Mouse (Mus musculus): Measurements from ENCODE around the gene Cdpf1.
"Not testable (repeated sequence)": the region's sequence is repeated elsewhere in the genome, so short reads cannot be mapped to it uniquely, and the experiment has no call there.

The Cdpf1 gene

DNA sequence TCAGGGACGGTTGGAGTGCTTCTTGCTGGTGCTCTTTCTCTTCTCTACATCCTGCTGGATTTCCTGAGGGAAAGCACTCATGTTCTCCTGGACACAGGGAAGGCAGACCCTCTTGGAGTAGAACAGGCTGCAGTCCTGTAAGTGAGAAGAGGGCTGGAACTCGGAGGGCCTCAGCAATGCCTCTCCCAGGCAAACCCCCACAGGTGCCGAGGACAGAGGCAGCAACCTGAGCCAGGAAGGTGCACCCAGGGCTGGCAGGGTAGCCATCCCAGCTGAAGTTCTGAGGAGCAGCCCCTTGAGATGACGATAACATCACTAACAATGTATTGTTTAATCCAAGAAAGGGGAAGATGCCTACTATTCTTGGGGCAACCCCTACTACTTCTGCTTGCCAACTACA lies 4.1 kb downstream of the Cdpf1 start:
- no peak for DNase-seq

DNA sequence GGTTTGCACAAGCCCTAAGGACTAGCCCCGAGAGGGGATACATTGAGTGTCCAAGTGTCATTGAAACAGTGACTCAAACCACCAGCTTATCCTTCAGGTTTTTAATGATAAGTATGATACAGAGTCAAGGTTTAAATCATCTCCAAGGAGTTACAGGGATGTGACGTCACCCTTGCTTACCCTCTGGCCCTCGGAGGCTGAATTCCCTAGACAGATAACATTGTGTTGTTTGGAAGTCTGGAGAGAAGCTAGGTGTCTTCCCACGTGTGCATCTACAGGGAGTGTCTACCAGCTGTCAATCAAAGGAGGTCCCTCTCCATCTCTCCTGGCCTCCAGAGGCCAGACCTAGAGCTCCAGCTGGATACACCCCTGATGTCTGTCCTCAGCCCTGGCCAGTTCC lies 4.6 kb downstream of the Cdpf1 start:
- DNase-seq: no peak

DNA sequence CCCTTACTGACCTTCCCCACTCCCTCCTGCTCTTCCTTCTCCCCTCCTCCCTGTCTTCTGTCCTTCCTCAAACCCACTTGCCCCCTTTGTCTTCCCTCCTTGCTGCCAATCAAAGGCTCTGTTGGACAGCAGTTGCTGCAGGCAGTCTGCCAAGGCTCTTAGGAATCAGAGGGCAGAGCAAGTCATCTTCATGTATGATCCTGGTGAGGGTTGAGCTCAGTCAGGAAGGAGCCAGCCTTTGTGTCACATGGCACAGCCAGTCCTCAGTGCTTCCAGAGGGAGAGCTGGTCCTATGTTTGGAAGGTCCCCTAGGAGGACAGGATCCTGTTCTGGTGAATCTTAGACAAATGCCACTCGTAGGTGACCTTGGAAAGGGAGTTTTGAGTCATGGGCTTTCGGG lies 8.6 kb downstream of the Cdpf1 start:
- no peak for DNase-seq

DNA sequence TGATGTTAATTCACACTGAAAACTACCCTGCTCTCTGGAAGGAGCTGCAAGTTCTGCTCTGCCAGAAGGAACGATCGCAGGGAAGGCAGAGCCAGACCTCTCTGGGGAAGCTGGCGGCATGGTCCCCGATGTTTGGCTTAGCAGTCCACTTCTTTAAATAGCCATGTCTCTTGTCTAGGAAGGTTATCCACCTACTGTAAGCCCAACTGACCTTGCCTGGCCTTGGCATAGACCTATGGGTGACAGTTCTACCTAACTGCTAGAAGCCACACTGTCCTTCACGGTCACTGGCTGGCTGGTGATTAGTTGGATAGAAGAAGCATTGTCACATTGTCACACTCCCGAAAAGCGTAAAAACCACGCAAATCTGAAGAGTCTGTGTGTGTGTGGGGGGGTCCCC lies 12.8 kb downstream of the Cdpf1 start:
- DNase-seq: no peak

DNA sequence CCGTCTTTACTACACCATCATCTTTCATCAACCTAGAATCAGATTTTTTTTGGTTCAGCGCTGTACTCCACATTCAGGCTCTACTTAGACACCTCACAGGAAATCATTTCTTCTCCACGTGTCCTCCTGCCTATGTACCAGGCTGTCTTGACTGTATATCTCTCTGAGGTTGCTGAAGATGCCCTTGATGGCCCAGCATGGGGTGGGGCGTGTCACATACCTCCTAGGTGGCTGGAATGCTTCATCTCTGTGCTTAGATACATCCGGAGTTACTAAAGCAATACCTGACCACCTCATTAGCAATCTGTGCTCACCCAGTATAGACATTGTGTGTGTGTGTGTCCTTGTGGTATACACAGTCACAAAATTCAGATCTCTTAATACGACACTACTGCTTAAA lies 16.0 kb downstream of the Cdpf1 start:
- no peak for DNase-seq

DNA sequence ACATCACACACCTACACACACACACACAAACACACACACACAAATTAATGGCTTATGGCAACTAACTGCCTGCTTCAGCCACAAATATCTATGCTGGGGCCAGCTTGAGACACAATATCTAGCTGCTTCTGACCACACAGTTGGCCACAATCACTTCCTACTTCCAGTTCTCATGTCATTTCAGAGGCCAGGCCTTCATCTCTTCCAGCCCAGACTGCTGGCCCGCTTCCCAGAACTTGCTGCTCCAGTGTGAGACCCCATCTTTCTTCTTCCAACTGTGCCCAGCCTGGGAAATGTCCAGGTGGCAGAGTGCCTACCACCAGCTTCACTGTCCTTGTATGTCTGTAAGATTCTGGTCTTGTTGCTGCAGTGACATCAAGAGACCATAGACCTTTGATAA lies 18.7 kb downstream of the Cdpf1 start:
- DNase-seq: no peak

DNA sequence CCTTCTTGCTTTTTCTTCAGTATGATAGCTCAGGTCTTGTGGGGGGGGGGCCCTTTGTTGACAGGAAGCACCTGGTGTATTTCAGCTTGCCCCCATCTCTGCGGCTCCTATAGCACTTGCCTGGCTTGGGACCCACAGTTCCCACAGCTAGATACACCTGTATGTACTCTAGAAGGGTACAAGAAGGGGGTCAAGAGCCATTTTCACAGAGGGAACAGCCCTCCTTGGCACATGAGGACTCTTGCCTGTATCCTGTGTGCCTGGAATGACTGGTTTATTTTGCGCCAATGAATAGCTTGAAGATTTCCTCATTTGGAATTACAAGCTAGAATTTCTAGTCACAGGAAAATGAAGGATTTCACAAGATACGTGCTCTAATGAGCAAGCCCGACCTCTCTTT lies 20.0 kb downstream of the Cdpf1 start:
- DNase-seq: no peak

DNA sequence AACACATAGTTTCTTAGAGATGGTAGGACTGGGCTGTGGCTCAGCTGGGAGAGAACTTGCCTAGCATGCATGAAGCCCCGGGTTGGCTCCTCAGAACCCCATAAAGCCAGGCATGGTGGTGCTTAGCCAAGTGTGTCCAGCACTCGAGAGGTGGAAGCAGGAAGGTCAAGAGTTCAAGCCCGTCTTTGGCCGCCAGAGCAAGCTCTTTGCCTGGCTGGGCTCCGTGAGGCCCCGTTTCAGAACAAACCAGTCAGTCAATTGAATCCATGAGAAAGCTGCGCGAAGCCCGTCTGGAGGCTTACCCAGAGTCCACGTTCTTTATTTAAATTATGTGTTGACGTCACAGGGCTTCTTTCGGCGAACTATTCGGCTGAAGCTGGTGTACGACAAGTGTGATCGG lies 22.9 kb downstream of the Cdpf1 start:
- DNase-seq: no peak

DNA sequence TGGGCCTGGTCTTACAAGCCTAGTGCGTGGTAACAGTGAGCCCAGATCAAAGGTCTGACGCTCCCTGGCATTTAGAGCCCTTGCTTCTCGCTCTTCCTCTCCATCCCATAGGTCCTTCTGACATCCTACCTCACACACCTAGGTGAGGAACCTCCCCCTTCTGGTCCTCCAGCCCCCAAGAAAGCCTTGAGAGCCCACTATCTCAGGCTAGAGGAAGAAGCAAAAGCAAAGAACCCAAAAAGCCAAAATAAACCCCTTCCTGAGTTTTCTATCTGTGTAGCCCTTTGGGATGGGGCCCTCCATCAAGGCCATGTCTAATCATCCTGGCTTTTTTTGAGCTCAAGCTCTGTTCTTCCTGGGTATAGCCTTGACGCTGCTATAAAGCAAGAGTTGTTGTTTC lies 23.4 kb downstream of the Cdpf1 start:
- no peak for DNase-seq

DNA sequence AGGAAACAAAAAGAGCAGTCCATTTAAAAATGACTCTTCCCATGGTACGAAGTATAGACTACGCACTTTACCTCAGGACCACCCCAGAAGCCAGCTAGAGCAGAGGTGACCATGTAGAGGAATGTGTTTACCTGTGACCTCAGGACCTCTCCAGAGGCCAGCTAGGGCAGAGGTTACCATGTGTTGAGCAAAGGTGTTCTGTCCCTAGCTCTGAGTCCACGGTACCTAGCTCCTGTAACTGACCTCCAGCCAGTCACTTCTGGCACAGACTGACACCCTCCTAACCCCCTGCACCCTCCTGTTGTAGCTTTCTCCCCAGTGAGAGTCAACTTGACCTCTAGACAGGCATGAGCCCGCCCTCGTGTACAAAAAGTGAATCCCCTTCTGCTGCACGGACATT lies 24.0 kb downstream of the Cdpf1 start:
- DNase-seq: no peak

DNA sequence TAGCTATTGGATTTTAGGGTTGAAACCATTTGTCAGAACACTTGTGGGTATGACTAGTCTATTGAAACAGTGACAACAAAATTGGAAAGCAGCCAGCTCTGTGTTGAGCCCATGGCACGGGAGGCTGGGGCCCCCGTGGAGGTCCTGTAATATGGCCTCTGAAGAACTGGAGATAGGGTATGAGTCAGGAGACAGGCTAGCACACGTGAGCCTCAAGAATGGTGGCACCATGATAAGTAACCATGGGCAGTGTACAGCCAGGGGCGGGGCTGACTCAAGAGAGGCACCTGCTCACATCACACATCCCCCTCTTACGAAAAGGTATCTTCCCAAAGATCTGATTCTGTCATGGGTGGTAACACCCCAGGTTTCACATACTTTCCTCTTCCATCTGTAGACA lies 24.8 kb downstream of the Cdpf1 start:
- no peak for DNase-seq

DNA sequence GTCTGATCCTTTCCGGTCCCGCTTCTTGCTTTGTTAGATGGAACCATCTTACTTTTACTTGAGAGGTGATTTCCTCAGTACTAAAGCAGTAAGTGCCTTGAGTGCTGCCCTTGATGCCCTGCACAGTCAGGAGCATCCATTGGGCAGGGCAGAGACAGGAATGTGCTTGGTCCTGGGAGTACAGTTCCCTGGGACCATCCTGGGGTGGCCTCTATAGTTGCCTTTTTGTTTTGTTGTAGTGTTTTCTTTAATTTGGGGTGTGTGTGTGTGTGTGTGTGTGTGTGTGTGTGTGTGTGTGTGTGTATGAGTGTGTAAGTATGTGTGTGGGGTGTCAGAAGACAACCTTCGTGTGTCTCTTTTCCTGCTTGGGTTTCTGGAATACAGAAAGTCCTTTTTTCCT lies 27.2 kb downstream of the Cdpf1 start:
- DNase-seq: no peak

DNA sequence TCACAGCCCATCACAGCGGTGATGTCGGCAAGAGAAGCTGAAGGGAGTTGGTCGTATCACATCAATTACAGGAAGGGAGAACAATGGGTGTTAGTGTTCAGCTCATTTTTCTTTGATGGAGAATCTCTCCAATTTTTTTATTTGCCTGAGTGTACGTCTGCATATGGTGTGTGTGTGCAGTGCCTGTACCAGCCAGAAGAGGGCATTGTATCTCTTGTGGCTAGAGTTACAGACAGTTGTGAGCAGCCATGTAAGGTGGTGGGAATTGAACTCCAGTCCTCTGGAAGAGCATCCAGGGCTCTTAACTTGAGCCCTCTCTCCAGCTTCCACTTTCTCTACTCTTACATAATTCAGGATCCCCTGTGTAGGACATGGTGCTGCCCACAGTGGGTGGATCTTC lies 28.4 kb downstream of the Cdpf1 start:
- DNase-seq: no peak

DNA sequence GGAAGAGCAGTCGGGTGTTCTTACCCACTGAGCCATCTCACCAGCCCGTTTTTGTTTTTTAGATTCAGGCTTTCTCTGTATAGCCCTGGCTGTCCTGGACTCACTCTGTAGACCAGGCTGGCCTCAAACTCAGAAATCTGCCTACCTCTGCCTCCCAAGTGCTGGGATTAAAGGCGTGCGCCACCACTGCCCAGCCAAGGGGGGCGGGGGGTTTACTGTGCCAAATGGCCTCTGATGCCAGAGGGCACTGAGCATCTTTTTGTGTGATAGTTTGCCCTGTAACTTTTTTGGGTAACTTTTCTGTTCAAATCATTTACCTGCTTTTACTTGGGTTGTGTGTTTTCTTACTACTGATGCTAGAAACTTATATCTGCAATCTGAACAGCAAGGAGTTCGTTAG lies 32.6 kb downstream of the Cdpf1 start:
- DNase-seq: not testable (repeated sequence)

DNA sequence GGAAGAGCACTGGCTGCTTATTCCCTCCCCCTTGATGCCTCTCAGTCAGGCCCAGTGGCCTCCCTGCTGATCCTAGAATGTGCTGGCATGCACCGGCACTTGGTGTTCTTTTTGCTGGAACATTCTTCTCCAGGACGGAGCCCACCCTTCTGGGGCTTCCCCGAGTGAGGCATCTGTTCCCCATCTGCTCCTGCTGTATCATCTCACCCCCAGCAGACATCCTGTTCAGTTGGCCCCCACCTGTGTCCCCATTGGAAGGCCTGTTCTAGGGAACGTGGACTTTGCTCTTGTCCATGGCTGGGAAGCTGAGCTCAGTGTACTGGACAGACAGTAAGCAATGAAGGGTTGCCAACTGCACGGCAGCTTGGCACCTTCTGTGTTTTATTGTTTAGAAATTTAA lies 34.7 kb downstream of the Cdpf1 start:
- no peak for DNase-seq

DNA sequence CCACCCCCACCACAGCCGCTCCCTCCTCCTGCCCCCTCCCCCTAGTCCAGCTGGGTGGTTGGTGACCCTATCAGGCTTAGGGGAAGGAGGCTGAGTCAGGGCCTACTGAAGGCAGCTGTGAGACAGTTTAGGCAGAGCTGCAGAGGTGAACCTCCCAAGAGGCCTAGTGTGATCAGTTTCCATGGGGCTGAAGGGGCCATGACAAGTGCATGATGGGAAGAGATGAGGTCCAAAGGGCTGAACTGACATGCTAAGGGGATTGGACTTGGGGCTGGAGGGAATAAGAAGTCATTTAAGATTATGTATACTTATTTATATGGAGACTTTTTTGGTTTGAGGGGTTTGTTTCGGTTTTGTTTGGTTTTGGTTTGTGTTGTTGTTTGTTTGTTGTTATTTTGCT lies 35.3 kb downstream of the Cdpf1 start:
- no peak for DNase-seq

DNA sequence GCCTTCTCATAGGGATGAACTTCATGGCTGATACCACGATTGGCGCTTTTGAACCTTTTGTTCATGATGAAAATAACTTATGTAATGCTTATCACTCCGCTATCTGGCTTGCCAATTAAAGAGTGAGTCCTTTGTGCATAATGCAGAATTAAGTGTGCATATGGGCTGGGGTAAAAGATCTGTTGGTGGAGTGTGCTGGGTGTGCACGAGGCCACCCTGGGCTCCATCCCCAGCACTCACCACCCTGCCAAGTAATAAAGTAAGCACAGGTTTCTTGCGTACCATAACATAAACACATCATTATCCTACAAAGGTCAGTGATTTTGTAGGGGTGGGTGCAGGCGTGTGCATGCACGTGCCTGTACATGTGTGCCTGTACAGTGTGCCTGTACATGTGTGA lies 36.5 kb downstream of the Cdpf1 start:
- DNase-seq: no peak

DNA sequence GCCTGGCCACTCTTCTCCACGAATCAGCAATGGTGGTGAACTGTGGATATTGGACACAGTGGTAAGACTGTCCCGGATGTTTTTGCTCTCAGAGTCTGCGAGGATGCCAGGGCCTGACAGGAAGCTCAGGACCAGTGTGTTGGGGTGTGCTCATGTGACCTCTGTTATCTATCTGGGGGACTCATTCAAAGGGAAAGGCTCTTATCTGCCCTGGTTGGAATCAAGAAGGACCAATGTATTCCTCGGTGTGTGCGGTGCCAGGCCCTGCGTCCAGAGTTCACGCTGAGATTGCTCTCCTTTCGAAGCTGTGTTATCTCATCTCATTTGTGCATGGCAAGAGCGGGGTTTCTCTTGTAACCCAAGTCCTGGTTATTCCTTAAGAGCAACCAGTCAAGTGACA lies 37.1 kb downstream of the Cdpf1 start:
- no peak for DNase-seq

DNA sequence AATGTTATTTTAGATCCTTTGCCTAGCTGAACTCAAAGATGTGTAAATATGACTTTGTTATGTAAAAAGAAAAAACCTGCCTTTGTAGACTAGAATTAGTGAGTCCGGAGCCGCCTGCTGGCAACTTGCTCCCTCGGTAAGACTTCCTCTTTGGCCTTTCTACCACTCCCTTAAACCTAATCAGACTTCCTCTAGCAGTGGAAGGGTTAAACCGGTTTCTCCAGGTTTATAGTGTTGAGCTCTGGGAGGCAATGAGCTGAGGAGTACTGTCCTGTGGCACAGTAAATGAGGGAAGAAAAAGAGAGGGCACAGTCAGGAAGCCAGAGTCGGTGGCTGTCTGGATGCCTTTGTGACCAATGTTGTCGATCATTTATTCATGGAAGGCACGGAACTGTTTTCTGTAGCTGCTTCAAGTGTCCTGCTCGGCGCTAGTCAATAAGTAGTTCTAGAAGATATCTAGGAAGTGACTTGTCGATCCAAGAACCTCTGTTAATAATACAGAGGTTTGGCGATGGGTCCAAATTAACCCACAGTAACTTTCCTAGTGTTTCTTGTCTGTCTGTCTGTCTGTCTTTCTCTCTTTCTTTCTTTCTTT lies 39.3 kb downstream of the Cdpf1 start:
- no peak for DNase-seq

DNA sequence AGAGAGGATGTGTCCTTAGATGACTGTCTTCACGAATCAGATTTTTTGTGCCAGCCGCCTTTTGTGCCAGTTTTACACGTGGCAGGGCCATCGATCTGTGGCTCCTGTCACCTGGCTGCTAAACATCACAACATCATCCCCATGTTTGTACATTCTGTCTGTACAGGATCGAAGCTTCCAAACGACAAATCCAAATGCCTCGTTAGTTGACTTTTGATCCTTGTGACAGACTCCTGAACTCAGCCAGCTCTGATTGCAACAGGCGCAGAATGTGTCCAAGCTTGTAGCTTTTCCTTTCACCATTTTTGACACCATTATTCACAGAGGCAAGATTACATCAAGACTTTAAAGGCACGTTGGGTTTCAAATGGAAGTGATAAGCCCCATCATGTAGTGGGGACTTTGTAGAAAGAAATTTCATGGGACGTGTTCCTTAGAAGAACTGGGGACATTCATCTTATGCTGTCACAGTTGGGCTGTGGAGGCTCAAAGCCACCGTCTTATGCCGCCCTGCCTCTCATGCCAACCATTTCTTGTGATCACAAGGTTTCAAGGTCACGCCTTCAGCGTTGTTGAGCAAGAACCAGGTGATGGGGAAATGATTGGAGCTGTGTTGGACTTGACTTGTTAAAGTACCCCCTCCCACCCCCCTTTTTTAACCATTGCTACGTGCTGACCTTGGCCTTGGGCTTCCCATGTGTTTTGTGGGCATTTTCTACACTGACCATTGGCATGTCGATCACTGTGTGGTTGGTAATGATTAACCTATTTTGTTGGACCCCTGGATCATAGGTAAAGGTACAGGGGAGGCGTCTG lies 40.0 kb downstream of the Cdpf1 start:
- DNase-seq: no peak

DNA sequence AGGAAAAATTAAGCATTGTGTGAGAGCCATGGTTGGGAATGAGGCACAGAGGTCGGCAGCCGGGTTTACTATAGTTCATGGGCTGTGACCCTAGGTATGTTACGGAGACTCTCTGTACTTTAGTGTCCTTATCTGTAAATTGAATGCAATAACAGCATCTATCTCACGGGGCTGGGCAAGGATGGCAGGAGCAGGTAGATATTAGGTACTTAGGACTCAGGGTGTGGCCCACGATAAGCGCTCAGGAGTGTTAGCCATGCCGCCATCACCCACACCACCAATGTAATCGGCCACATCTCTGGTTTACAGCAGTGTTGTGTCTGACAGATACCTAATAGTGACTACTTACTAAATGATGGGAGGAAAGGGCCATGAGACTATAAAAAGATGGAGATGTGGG lies 42.5 kb downstream of the Cdpf1 start:
- DNase-seq: no peak

DNA sequence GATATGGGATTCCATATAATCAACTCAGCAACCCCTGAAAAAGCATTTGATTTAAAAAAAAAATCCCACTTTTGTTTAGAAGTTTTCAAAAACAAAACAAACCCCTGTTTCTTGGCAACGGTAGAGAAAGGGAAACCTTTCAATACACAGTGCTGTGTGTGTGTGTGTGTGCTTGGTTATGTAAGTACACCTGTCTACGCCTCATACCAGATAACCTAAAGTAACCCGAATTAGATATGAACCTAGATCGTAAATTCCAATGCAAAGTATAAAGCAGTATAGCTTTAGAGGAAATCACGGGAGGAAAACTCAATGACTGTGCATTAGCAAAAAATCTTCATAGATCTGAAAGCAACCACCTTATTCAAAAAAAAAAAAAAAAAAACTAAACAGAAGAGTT lies 44.8 kb downstream of the Cdpf1 start:
- no peak for DNase-seq

DNA sequence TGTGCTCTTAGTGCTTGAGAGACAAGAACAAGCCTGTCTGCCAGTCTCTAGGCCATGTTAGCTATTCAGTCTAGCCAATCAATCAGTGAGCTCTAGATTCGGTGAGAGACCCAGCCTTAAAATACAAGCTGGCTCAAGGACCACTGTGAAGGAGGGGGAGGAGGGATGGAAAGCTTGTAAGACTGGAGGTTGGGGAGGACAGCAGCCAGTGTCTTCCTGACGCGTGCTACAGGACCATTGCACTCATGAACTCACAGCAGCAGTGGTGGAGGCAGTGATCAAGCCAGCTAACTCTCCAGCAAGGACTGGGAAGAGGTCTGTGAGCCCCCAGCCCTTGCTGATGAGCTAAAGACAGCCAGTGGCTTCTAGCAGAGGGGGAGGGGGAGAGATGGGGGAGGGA lies 46.5 kb downstream of the Cdpf1 start:
- no peak for DNase-seq

DNA sequence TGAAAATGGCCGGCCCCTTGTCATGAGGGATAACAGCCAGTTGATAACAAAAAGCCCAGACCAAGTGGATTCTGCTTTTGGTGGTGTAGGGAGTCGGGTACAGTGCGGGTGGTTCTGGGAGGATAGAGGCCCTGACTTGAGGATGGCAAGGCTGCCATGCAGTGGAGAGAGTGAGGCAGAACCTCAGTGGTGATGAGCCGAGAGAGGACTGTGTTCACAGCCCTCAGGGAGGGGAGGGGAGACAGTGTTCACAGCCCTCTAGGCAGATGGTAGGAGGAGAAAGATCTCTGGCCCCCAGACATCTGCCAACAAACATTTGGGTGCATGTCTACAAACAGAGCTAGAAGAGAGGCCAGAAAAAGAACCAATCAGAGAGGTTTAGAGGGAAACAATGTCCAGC lies 48.7 kb downstream of the Cdpf1 start:
- DNase-seq: no peak

DNA sequence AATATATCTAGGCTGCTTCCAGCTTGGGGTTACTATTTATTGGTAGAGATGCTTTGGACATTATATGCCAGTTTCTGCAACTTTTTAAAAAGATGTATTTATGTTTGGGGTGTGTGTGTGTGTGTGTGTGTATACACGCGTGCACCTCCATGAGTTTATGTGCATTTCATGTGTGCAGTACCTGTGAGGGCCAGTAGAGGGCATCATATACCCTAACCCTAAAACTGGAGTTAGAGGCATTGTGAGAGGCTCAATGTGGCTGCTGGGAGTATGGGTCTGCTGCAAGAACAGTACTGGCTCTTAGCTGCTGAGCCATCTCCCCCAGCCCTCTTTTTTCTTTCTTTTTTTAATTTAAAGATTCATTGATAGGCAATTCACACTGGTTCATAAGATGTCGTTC lies 53.7 kb downstream of the Cdpf1 start:
- no peak for DNase-seq
